Mouse (Mus musculus) E14TG2a.4 (cell line): Measurements from ENCODE around the gene Fam124a.

Experiments
- H3K27me3 ChIP-seq: 2 replicates; pipeline ENCODE4 v1.6.1; 2014; ENCODE audit warnings: low read length, control low read depth; ENCODE audit not compliant: insufficient read depth
- H3K36me3 ChIP-seq: 2 replicates; pipeline ENCODE4 v1.6.1; 2014; ENCODE audit warnings: low read length, control low read depth; ENCODE audit not compliant: insufficient read depth
- H3K4me1 ChIP-seq: replicated peaks from 2 replicates; pipeline ENCODE4 v1.6.1; 2014; ENCODE audit warnings: low read depth, low read length, control low read depth
- H3K4me3 ChIP-seq: replicated peaks from 2 replicates; pipeline ENCODE4 v1.5.1; 2014; ENCODE audit warnings: mild to moderate bottlenecking, low read length
- H3K9me3 ChIP-seq: 2 replicates; pipeline ENCODE4 v1.6.1; 2014; ENCODE audit warnings: low read length, control low read depth
- CTCF ChIP-seq: conservative IDR thresholded peaks from 2 replicates; pipeline ENCODE4 v1.5.1; 2014; ENCODE audit warnings: low read length
- NANOG ChIP-seq: IDR thresholded peaks from 2 replicates; pipeline ENCODE4 v1.6.1; 2014; ENCODE audit warnings: borderline replicate concordance, low read length, mixed read lengths
- POU5F1 ChIP-seq: IDR thresholded peaks from 2 replicates; pipeline ENCODE4 v1.6.1; 2014; ENCODE audit warnings: low read length, borderline replicate concordance

Gene Fam124a

DNA sequence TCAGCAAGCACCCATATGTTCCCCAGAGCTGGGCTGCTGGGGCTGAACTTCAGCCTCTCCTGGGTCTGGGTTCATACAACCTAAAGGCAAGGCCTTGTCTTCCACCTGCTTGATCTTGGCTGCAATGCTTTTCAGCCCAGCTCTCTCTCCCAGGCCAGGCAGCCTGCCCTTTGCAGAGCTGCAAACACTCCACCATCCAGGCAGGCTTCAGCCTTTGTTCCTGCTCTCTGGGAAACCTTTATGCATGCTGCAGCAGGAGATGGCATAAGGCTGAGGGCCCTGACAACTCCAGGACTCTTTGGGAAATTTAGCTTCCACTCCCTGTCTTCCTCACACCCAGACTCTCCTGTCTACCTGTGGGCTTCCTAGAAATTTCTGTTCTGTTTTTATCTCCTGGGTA, 29.1 kb downstream of the Fam124a start:
- no peak overlapping the region for H3K4me3 ChIP-seq
- peaks cover 30% of the 10 kb centered on the region for H3K4me1 ChIP-seq

DNA sequence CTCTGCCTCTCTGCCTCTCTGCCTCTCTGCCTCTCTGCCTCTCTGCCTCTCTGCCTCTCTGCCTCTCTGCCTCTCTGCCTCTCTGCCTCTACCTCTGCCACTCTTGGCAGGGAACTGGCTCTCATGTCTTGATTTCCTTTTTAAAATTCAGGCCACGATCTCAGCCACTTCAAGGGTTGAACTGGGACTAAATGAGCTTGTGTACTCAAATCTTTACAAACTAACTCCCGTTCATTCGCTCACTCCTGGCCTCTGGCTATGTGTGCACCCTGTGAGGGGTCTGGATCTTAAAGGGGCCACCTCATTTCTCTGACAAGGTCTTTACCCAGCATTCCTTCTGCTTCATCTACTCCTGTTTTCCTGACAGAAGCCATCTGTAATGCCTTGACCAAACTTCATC, 29.8 kb downstream of the Fam124a start:
- no peaks in the 10 kb centered on the region for H3K36me3 ChIP-seq
- peaks cover 35% of the 10 kb centered on the region for H3K27me3 ChIP-seq
- TF ChIP-seq NANOG (no peak), POU5F1 (no peak), CTCF (no peak)
- peaks cover 27% of the 10 kb centered on the region for H3K4me1 ChIP-seq
- no peak overlapping the region for H3K4me3 ChIP-seq
- H3K9me3 ChIP-seq = no peaks in the 10 kb centered on the region

More for the DNA sequence above, 29.1 kb downstream of the Fam124a start:
- TF ChIP-seq POU5F1 (no peak), CTCF (no peak), NANOG (no peak)
- Histone ChIP-seq H3K9me3 (no peaks in the 10 kb centered on the region), H3K27me3 (peaks cover 40% of the 10 kb centered on the region), H3K36me3 (no peaks in the 10 kb centered on the region)

DNA sequence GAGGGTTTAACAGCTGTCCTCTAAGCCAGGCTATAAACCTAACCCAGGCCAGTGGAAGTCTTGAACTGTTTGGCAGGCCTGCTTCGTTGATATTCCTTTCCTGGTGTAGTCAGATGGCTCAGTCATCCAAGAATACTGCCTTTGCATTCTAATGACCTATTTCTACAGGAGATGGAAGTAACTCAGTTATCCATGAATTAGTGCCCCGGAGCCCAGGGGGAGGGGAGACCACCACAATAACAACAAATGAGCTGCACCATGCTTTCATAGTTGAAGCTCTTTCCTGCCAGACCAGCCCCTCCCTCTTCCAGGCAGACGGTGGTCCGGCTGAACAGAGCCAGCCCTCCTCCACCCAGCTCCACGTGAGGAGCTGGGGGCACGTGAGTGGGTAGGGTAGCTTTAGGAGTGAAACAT, 44.6 kb downstream of the Fam124a start:
- no peaks in the 10 kb centered on the region for H3K36me3 ChIP-seq
- H3K4me3 ChIP-seq = no peak overlapping the region
- no peak for TF ChIP-seq NANOG
- TF ChIP-seq POU5F1 = no peak
- TF ChIP-seq CTCF = no peak

DNA sequence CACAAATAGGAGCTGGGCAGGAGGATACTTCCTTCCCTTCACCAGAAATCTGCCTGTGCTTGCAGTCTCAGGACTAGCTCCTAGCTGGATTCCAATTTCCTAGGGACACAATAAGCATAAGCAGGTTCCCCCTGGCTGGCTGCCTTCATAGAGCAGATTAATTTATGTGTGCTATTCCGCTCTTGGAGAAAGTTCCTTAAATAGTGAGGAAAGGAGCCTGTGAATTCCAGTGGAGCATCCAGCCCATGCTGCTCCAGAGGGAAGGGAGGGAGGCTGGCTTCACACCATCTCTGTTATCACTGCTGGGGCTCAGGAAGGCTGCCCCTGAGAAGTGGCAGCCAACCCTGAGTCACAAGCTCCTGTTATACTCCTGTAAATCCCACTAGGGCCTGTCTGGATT, 46.7 kb downstream of the Fam124a start:
- no peaks in the 10 kb centered on the region for H3K4me1 ChIP-seq
- TF ChIP-seq POU5F1 = no peak
- no peak for TF ChIP-seq NANOG
- TF ChIP-seq CTCF = no peak

More for the DNA sequence above, 44.6 kb downstream of the Fam124a start:
- Histone ChIP-seq H3K9me3 (no peaks in the 10 kb centered on the region), H3K4me1 (no peaks in the 10 kb centered on the region), H3K27me3 (no peaks in the 10 kb centered on the region)

GRCm38 (mm10) chr14:62602869-62603268, 47.3 kb downstream of the Fam124a start:
- H3K27me3 ChIP-seq = no peaks in the 10 kb centered on the region
- no peaks in the 10 kb centered on the region for H3K4me1 ChIP-seq
- H3K9me3 ChIP-seq = no peaks in the 10 kb centered on the region
- no peaks in the 10 kb centered on the region for H3K36me3 ChIP-seq
- no peak for TF ChIP-seq POU5F1
- TF ChIP-seq NANOG = no peak
- no peak for TF ChIP-seq CTCF
- H3K4me3 ChIP-seq = no peak overlapping the region

More for the DNA sequence above, 46.7 kb downstream of the Fam124a start:
- H3K27me3 ChIP-seq = no peaks in the 10 kb centered on the region
- no peak overlapping the region for H3K4me3 ChIP-seq
- H3K36me3 ChIP-seq = no peaks in the 10 kb centered on the region
- H3K9me3 ChIP-seq = no peaks in the 10 kb centered on the region

- no peak for TF ChIP-seq NANOG
- TF ChIP-seq POU5F1 = no peak
- no peak for TF ChIP-seq CTCF
- Histone ChIP-seq H3K27me3 (no peaks in the 10 kb centered on the region), H3K36me3 (no peaks in the 10 kb centered on the region), H3K9me3 (no peaks in the 10 kb centered on the region), H3K4me1 (no peaks in the 10 kb centered on the region), H3K4me3 (no peak overlapping the region)
These were observed 52.3 kb downstream of the Fam124a start for GRCm38 (mm10) chr14:62607791-62608196.

DNA sequence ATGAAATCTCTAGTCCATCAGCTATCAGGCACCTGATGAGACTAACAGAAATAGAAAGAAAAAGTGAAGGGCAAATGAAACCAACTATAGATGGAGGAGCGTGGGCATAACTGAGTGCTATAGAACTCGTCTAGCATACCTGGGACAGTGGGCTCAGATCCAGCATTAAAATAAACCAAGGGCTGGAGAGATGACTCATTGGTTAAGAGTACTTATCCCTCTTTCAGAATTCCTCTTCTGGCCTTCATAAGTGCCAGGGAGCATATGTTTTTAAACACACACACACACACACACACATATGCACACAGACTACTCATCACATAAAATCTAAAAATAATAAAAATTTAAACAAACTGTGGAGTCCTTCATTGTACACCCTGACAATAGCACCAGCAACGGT, 54.4 kb downstream of the Fam124a start:
- Histone ChIP-seq H3K4me1 (no peaks in the 10 kb centered on the region), H3K9me3 (no peaks in the 10 kb centered on the region), H3K27me3 (no peaks in the 10 kb centered on the region), H3K36me3 (no peaks in the 10 kb centered on the region), H3K4me3 (no peak overlapping the region)
- no peak for TF ChIP-seq POU5F1
- no peak for TF ChIP-seq CTCF
- TF ChIP-seq NANOG = no peak

DNA sequence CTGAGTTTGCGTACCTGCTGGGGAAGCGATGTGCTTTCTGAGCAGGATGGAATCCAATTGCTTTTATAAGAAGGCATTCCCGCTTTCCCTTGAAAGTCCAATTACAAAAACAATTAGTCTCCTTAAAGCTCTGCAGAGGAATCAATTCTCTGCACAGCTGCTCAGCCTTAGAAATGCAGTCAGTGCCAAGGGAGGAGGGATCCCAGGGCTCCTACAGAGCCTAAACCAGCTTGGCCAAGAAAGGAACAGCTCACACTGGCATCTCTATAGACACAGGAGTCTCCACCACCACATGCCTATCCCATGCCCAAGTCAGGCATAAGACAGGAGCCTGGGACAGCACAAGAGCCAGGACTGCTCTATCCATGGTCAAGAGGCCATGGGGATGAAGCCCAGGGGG, 66.9 kb downstream of the Fam124a start:
- H3K36me3 ChIP-seq = no peaks in the 10 kb centered on the region
- H3K27me3 ChIP-seq = no peaks in the 10 kb centered on the region
- H3K4me3 ChIP-seq = no peak overlapping the region
- no peaks in the 10 kb centered on the region for H3K9me3 ChIP-seq
- TF ChIP-seq POU5F1 (no peak), CTCF (no peak), NANOG (no peak)
- no peaks in the 10 kb centered on the region for H3K4me1 ChIP-seq

DNA sequence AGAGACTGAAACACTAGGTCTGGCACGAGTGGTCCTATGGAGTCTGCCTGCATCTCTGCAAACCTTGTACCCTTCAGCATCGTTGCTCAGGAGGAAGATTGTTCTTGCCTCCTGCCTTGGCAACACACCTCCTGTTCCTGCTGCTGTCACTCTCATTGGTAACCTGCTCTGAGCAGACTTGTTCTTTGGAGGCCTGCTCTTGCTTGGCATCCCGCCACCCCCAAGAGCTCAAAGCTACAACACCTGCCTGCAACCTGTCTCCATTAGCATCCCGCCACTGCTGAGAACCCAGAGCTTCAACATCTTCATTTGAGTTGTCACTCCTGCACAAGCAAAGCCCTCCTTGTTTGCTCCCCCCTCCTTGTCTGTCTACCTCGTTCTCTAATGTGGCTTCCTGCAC, 72.4 kb downstream of the Fam124a start:
- TF ChIP-seq CTCF (no peak), POU5F1 (no peak), NANOG (no peak)
- no peaks in the 10 kb centered on the region for H3K9me3 ChIP-seq
- H3K27me3 ChIP-seq = no peaks in the 10 kb centered on the region
- H3K36me3 ChIP-seq = no peaks in the 10 kb centered on the region
- no peaks in the 10 kb centered on the region for H3K4me1 ChIP-seq
- H3K4me3 ChIP-seq = no peak overlapping the region
